Mouse (Mus musculus) liver (tissue): ENCODE data around the gene Eif5.

ENCODE experiments used
- DNase-seq: peaks from one replicate; pipeline ENCODE4 v3.0.0-alpha.2; 2020; ENCODE audit warnings: mixed read lengths

Eif5 gene

DNA sequence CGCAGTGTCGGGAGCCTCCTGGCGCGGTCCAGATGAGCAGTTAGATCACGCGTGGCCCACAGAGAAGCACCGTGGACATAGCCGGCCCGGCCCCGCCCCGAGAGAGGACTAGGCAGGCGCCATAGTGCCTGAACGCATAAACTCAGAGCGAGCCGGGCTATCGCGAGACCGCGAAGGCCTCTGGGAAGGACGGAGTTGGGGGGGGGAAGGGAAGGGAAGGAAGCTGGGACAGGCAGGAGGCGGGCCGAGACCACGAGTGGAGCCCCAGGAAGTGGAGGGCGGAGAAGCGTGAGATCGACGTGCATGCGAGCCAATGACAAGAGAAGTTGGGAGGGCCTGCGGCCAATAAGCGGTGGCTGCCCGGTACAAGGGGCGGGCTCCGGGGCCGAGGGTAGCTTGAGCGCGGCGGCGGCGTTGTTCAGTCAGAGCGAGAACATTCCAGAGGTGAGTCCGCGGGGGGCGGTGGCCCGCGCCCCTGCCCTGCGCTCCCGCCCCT is at the start of gene Eif5:
Gene Eif5, plus strand, starts transcription at position 221 of the 496 bp plus-strand sequence.
- DNase-seq: peak; percentile 100

DNA sequence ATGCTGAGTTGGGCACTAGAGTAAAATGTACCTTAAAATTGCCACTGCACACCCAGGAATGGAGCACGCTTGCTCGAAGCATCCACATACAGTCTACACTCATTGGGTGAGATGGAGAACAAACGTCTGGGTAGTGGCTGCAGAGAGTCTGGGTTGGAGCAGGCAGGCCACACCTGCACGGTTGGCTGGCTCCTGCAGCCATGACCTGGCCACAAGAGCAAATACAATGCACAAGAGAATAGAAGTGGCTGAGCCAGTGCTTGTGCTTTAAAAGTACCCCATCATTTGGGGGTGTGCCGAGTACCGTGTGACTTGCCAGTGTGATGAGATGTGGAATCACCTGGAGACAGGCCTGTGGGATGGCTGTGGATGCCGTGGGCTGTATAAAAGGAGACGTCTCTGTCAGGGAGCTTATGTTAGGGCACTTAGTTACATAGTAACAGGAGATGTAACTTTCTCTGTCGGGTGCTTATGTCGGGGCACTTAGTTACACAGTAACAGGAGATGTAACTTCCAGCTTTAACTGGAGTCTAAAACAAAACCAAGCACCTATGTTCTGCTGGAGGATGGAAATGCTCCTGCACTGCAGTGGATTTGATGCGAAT is 48.5 kb upstream of the Eif5 start:
- no peak for DNase-seq

DNA sequence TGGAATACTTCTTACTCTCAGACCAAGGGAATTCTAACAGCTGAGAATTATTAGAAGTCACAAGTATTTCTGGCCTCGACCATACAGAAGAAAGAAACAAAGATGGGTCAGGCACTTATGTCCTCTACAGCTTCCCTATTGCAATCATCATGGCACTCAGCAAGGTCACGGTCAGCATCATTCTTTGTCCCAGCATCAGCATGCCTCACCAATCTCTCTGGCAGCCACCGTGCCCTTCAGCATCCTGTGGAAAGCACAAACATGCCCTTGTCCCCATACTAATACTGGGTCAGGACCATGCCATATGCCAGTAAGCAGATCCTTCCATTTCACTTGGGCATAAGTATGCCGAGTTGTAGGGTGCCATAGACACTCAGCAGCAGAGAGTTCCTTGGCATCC is 42.9 kb upstream of the Eif5 start:
- DNase-seq: peak; percentile 1

DNA sequence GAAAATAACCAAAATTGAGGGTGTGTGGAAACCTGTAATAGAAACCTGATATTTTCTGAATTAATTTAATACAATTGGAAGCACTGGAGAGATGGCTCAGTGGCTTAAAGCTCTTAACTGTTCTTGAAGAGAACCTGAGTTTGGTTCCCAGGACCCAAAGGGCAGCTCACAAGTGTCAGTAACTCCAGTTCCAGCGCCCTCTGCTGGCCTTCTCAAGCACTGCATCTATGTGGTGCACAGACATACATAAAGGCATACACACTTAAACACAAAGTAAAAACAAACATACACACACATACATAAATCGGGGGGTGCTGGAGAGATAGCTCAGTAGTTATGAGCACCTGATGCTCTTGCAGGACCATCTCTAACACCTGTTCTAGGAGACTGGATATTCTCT is 40.7 kb upstream of the Eif5 start:
- DNase-seq: peak; percentile 57

DNA sequence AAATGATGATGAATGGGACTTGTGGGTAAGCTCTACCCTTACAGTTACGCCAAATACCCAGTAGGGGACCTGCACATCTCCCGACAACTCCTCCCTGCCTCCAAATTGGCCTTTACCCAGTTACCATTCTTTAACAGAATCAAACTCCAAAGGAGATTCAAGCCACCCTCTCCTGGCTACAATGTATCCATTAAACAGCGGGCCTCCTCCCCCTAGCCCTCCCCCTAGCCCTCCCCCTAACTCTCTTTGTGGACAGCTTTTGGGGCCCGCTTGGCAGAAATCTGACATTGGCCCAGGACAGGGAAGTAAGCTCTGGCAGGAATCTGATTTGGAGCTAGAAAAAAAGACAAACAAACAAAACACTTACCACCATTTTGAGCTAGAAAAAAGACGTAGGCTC is 38.2 kb upstream of the Eif5 start:
- peak; percentile 1 for DNase-seq

DNA sequence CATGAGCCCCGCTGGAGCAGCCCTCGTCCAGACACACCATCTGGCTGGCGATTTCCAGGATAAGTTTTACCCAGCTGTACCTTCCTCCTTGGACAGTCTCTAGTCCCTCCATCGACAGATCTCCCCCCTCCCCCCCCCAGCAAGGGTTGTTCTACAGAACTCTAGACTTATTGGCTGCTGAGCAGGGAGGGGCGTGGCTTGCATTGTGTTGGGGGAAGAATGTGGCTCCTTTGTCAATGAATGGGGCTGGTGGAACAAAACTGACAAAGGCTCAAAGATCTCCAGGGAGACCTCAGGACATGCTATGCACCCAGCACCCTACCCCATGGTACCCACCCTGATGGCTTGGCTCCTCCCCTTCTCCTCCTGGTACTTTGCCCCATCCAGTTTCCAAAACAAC is 37.1 kb upstream of the Eif5 start:
- DNase-seq: peak; percentile 3

DNA sequence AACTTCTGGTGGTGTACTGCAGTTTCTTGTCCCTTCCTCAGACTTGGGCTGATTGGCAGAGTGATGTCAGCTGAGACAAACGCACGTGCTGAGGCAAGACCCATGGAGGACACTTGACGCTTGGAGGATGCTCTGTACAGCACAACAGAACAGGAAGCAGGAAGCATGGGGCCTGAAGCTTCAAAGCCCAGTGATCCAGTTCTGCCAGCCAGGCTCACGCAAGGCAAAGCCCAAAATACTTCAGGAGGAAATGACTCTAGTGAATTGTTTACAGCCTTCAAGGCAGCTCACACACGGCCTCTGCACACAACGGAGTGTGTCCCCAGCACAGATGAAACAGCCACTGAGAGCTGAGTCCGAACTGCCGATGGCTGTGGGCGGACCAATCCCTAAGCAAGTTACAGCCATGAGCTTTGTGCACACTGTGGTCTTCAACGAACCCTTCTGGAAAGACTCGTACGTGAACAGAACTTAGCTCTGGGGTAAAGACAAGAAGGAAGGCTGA is 34.7 kb upstream of the Eif5 start:
- DNase-seq: no peak

DNA sequence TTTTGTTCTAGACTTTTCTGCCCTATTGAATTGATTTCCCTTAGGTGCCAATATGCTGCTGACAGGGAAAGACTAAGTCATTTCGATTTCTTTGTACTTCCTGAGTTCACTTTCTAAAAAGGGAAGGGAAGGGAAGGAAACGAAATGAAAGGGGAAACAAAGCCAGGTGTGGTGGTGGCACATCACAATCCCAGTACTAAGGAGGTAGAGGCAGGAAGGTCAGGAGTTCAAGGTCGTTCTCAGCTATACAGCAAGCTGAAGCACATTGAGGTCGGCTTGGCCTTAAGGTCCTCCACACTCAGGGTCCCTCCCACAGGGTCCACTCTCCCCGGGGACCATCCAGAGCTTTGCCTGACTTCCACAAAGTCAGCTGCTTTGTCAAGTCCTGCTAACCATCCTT is 34.2 kb upstream of the Eif5 start:
- no peak for DNase-seq

DNA sequence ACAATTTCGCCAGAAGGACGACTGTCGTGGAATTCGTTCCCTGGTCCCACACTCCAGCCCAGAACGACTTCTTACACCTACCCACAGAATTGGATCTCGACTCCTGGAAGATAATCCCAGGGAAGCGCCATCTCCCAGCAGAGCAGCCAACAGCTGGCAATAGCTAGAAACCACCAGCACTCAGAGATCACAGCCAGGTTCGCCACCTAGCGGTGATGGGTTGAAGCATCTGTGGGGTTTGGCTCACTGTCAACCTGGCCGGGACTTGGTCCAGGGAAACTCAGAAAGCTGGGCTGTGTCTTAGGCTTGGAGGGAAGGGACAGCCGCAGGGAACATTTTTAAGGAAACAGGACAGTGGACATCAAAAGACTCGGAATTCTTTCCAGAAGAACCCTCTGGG is 32.9 kb upstream of the Eif5 start:
- peak; percentile 89 for DNase-seq

DNA sequence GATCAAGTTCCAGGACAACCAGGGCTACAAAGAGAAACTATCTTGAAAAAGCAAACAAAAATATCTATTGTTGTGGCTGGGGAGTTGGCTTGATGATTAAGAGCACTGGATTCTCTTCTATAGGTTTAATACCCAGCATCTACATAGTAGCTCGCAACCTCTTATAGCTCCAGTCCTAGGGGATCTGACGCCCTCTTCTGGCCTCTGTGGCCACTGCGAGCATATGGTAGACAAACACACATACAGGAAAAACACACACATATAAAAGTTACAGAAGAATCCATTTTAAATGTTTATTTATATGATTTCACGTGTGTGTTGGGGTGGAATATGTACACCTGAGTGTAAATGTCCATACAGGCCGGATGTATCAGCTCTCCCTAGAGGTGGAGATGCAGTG is 30.8 kb upstream of the Eif5 start:
- DNase-seq: peak; percentile 65

DNA sequence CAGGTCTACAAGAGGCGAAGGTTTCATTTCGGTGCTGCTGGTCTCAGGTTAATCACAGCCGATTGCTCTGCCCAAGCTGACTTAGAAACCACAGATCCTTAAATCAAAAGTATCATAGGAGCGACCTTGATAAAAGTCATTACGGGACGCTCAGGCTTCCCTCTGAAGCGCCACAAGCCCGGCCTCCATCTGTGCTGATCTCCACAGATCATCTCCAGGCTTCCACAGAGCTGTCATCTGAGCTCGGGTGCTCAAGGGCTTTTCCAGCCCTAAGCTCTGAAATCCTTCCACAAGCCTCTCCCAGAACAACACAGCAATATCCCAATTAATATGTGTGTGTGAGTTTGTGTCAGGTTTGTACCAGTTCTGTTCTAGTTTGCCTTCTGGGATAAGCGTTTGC is 29.9 kb upstream of the Eif5 start:
- DNase-seq: no peak

DNA sequence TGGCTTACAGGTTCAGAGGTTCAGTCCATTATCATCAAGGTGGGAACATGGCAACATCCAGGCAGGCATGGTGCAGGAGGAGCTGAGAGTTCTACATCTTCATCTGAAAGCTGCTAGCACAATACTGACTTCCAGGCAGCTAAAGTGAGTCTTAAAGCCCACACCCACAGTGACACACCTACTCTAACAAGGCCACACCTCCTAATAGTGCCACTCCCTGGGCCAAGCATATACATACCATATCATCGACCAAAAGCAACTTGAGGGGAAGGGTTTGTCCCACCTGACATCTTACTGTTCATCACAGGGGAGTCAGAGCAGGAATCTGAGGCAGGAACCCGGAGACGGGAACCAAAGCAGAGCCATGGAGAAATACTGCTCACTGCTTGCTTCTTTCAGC is 29.4 kb upstream of the Eif5 start:
- peak; percentile 39 for DNase-seq

DNA sequence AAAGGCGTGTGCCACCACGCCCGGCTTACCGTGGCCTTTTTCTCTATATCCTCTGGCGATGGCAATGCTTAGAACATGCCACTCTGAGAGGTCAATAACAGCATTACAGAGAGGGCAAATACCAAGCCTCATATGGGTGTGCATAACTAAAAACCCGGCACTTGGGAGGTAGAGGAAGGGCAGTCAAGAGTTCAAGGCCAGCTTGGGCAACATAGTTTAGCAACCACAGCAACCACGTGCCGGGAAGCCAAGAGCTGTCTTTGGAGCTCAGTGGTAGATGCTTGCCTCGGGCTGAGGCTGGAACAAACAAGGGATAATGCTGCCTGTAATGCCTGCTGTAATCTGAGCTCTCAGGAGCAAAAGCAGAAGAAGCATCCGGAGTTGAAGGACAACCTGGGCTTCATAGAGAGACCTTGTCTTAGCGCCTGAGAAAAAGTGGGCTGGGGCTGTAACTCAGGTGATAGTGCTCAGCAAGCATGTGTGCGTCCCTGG is 25.2 kb upstream of the Eif5 start:
- DNase-seq: no peak

DNA sequence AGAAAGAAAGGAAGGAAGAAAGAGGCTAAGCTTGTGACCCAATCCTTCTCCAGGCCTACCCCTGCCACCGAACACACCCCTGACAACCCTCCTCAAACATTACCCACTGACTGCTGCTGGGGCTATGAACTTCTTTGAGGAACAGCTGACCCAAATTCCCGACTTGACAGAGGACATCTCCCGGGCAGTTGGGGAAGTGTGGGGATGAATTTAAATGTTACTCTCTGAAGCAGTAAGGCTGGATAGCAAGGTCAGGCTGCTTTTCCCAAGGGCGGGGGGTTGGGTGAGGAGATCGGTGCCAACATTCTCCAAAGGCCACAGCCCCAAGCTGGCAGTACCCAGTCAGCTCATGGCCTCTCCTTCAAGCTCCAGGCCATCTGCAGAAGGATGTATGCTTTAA is 24.1 kb upstream of the Eif5 start:
- no peak for DNase-seq

DNA sequence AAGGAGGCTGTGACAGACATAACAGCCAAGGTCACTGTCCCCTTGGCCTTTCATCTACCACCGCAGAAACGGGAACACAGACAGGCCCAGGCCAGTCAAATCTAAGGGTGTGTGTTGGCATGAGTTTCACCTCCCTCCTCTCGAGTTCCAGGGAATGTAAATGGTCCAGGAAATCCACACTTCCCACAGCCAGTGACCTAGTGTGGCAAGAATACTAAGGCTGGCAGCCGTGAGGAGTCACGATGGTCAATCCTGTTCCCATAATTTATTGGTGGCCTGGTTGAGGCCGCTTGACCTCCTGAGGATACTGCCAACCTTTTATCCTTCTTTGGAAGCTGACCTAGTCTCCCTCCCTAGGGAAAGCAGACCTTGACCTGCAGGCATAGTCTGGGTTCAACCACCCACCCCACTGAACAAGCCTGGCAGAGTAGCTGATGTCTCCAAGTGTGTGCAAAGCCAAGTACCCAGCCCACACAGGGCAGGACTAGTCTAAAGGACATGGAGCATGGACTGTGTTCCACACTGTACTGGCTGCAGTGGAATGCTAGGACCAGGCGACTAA is 23.5 kb upstream of the Eif5 start:
- DNase-seq: no peak

DNA sequence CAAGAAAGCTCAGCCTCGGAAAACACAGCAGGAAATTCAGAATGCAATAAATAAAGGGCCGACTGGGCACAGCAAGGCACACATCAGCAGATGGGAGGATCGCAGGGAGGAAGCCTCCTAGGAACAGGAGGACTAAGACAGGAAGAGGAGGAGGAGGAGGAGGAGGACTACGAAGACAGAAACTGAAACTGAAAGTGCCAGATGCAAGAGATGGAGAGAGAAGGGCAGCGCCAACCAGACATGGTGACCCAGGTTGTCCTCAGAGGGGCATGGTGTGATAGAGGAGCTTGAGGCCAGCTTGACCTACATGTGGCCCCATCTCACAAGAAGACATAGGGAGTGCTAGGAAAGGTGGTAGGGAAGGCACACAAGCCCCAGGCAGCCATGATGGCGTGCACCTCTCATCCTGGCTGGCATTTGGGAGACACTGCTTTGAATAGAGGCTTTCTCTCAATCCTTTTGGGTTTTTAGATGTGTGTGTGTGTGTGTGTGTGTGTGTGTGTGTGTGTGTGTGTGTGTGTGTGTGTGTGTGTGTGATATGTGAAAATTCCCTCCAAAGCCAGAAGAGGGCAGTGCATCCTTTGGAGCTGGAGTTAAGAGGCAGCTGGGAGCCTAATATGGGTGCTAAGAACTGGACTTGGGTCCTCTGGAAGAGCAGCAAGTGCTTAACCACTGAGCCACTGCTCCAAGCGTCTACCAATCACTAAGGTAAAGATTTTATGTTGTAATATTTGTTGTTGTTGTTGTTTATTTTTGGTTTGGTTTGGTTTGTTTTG is 22.8 kb upstream of the Eif5 start:
- DNase-seq: no peak

DNA sequence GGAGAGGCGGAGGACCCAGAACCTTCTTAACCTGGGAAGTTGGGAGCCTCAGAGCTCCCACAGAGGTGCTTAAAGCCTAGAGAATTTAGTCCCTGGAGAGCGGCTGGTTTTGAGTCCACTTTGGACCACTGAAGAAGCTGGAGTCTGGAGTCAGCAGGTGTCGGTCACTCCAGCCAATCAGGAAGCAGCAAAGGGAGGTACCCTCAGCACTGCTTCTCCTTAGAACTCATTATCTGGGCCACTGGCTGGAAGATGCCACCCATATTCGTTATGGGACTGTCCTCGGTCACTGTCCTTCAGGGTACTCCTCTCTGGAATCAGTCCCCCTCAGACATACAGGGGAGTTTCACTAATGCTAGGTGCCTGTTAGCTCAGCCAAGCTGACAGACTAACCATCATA is 21.9 kb upstream of the Eif5 start:
- DNase-seq: peak; percentile 75

DNA sequence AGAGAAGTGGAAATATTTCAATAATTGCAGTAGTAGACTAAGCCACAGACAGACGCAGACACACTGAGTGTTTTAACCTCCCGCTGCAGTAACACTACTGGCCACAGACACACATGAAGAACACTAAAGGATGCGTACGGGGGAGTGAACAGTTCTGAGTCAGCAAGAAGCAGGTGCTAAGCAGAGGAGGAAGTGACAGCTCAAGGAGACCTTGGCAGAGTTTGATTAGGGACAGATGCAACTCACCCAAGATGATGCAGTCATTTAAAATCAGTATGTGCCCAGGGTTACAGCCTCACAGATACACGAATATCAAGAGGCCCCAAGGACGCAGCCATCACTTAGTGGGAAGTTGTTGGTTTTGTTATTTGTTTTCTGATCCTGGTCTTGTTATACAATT is 21.0 kb upstream of the Eif5 start:
- peak; percentile 74 for DNase-seq

DNA sequence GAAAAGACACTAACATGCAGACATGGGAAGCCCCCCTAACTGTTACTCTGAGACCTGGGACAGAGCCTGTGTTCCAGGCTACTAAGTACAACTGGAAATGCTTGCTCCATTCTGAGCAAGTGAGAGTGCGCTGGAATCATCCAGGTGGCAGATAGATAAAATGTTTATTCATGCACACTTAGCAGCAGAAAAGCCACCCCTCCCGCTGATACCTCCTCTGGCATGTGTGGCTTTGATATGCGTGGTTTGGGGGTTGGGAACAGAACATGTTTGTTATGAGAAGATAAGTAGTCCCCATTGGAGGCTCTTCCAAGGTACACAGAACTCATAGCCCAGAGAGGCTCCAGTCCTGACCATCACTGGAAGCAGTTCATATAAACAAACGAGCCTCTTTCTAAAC is 19.9 kb upstream of the Eif5 start:
- peak; percentile 90 for DNase-seq

DNA sequence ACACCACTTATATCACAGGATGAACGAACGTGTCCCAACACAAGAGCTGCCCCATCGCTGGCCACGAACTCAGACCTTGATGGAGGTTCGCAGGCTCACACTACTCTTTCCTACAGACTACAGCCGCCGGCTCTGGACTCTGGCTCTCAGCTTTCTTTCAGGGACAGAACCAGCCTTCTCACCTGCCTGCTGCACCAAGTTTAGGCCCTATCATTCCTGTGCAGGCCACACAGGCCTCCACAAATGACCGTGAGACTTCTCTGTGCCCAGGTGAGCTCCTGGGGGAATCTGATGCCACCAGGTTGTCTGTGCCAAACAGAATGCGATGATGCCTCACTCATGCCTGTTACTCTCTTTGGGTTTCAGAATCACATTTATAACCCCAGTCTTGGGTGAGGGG is 19.4 kb upstream of the Eif5 start:
- peak; percentile 74 for DNase-seq

DNA sequence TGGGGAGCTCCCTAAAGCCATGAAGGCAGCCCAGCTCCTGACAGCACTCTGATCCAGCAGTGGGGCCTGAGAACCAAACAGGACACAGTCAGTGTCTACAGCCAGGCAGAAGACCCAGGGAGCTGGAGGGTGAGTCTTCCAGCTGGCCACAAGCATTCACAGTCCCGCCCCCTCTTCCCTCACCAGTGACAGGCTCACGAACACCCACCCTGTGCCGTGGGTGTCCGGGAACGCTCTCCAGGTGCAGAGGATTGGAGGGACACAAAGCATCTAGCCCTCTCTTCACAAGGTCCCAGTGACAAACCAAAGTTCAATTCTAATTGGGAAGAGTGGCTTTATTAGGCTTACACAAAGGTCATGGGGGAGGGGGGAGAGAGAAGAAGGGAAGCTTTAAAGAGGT is 18.0 kb upstream of the Eif5 start:
- no peak for DNase-seq

DNA sequence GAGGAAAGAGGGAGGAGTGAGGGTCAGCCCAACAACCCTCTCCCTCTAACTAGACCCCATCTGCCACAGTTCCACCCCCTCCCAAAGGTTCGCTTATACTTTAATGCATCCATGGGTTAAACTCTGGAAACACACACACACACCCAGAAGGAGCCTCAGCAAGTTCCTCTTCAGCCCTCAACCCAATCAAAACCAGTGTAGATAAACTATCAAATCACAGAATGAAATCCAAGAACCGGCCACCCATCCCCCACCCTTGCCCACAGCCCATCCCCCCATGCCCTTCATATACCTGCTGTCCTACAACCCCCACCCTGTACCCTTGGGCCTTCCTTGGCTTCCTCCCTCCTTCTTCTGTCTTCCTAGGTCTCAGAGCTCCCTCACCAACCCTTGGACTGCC is 16.8 kb upstream of the Eif5 start:
- no peak for DNase-seq

DNA sequence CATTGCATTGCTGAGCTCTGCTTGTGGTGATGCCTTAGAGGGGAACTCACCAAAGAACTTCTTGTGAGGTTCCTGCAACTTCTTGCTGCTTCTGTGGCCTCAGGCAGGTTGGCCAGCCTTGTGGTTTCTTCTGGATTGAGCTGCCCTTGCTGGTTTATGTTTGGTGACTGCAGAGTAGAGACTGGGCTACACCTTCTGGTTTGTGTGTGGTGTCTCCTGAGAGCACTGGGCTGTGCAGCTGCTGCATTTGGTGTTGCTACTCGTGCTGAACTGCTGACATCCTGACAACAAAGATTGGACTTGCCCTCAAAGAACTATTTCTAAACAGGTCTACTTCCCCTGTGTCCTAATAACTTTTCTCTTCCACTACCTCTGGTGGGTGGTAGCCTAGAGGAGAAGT is 13.3 kb upstream of the Eif5 start:
- DNase-seq: no peak

DNA sequence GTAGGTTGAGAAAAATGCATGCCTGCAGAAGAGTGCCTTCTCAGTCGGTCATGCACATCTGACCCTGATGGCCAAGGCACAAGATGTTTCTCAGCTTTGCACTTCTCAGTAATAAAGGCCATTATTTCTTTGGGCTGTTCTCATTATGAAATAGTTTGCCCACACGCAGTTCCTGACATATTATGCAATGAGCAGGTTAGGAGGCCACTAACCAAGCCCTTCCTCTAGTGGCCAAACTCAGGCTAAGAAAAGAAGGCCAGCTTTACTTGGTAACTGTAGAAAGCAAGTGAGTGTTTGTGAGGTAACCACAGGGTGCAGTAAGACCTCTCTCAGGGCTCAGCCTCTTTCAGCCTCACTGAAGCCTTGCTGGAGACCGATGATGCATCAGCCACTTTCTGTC is 12.9 kb upstream of the Eif5 start:
- no peak for DNase-seq
